Mouse (Mus musculus): Measurements from ENCODE around the gene Hoxd9.

DNA sequence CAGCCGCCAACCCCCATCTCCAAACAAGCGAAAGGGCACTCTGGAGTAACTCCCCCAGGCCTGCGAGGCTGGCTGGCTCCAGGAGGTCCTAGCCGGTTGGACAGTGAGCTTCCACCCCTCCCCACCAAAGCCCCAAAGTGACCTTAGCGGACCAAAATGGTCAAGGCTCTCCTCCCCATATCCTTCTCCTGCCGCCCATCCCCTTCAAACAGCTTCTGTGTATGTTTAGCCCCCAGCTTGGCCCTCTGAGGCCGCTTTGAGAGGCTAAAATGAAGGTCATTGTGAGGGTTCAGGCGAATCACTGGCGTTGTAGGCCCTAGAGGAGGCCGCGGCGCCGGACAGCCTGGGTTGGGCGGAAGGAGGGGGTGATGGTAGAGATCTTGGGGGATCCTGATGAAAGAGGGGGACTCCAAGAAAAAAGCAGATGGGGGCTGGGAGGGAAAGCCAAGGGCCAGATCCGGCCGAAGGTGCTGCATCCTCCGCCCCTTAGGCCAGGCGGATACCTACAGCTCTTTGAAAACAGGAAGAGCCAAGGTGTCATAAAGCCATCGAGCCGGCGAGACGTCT is 3.1 kb downstream of the Hoxd9 start:
- TF ChIP-seq POLR2A (IDR thresholded peaks at IDR 0.05; ENCODE audit: insufficient read depth, low read depth, low read length) (no peak), CTCF (IDR thresholded peaks at IDR 0.05) (no peak), EP300 (IDR thresholded peaks at IDR 0.05; ENCODE audit: insufficient read depth, low read depth, low read length) (no peak)
